Mouse (Mus musculus): ENCODE measurements around the gene Cd83. TPM values are rescaled to one million over a fixed set of nuclear protein-coding genes. Genes with fewer than 3 reads are reported as not detected.

Cd83 gene
- polyA plus RNA-seq, 1 experiment from 2014 or later = 29.4 TPM

GRCm38 (mm10) chr13:43851108-43851507 lies 66.5 kb downstream of the Cd83 start:
- WGBS = 80% methylated on average over 4 of the region's 4 CpGs
- Histone ChIP-seq H3K9ac (no peak overlapping the region), H3K4me1 (peaks cover 6% of the 10 kb centered on the region), H3K9me3 (replicated peaks) (no peaks in the 10 kb centered on the region), H3K27ac (no peak overlapping the region), H3K4me2 (no peak overlapping the region), H3K27me3 (no peaks in the 10 kb centered on the region), H3K36me3 (no peaks in the 10 kb centered on the region), H3K4me3 (replicated peaks) (no peak overlapping the region)
- no peak for ATAC-seq (replicated peaks; ENCODE audit: low FRiP score)

Other genes with a start within 250 kb of the Cd83 start
- 20.2 and 21.9 TPM in 2 replicates for gene Mcur1, start 224.6 kb upstream of the Cd83 start, polyA plus RNA-seq (2015; fragmentation: Nextera tagmentation; extraction: Ambion mirVana)
- gene Rnf182, start 169.1 kb upstream of the Cd83 start, polyA plus RNA-seq (2015; fragmentation: Nextera tagmentation; extraction: Ambion mirVana) = 1.3 and 2.3 TPM in 2 replicates